Mouse (Mus musculus) neural tube, embryonic 12.5 days (tissue): ENCODE measurements around the gene Ccdc54. TPM values are rescaled to one million over a fixed set of nuclear protein-coding genes. Genes with fewer than 3 reads are reported as not detected.

ENCODE experiments used
- polyA plus RNA-seq: library from polyadenylated mRNA; unstranded; fragments of >200 nt; fragmentation: Nextera tagmentation; extraction: Ambion mirVana; gene quantifications from 2 replicates; pipeline ENCODE4 v1.2.1, GENCODE M21; 2016

Ccdc54 gene
- polyA plus RNA-seq, 1 experiment from 2014 or later: not detected

Other genes starting within 250 kb of the Ccdc54 start
- gene Bbx, start 158.8 kb downstream of the Ccdc54 start, polyA plus RNA-seq: 24.8 and 29.2 TPM in 2 replicates